Mouse (Mus musculus): Measurements from ENCODE around the gene Dab2ip.

DNA sequence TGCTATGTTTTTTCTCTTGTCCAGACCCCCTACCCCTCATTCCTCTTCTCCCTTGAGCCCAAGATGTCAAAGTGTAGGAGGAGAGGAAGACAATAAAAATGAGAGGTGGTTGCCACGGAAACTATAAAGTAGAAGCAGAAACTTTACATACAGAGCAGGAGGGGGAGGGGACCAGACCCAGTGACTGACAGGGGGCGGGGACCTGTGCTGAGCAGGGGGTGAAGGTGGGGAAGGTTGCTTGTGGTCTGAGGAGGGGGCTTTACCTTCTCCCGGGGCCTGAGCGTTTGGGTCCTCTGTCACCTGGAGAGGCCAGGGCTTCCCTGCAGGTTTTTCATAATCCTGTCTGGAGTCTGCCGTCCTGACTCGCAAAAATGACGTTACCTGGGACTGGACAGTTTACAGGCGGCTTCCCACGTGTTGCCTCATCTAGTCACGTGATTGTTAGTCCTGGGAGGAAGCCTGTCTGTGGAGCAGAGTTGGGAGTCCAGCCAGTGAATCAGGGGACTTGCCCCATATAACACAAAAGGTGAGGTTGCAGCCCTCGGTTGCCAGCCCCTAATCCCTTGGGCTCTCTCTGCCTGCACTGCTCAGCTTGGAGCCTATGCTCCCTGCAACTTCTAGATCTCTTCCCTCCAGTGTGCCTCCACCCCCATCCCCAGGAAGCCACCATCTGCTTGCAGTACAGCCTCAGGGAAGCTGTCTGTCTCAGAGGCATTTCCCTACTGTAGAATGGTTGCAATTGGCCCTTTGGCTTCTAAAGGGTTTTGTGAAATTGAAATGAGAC is 52.3 kb downstream of the Dab2ip start:
- TF ChIP-seq POLR2A (IDR thresholded peaks at IDR 0.05; ENCODE audit: control insufficient read depth in 1 of 2, insufficient read depth in 1 of 2, low read depth in 1 of 2, low read length in 2 of 2, poor library complexity in 1 of 2) (no peak), GATA1 (IDR thresholded peaks at IDR 0.05; ENCODE audit: low read depth, low read length) (no peak), EP300 (IDR thresholded peaks at IDR 0.05; ENCODE audit: low read depth in 1 of 2, low read length in 2 of 2) (no peak), POLR2AphosphoS5 (IDR thresholded peaks at IDR 0.05; ENCODE audit: borderline replicate concordance, low read depth, low read length) (no peak), MAFK (IDR thresholded peaks at IDR 0.05; ENCODE audit: borderline replicate concordance, low read depth, low read length) (no peak), NRF1 (IDR thresholded peaks at IDR 0.05; ENCODE audit: insufficient read depth, low read depth, low read length, poor library complexity, severe bottlenecking) (no peak), MAX (IDR thresholded peaks at IDR 0.05; ENCODE audit: low read length) (no peak), ZKSCAN1 (IDR thresholded peaks at IDR 0.05; ENCODE audit: low read depth, low read length) (no peak), CTCF (IDR thresholded peaks at IDR 0.05 in 2 of 3, conservative IDR thresholded peaks at IDR 0.05 in 1 of 3; ENCODE audit: control insufficient read depth in 1 of 3, insufficient read depth in 1 of 3, low read depth in 2 of 3, low read length in 3 of 3, poor library complexity in 1 of 3, severe bottlenecking in 1 of 3) (no peak)
